8 mouse cellular contexts compared by ENCODE assay signal in genomic region chr4:136179998-136180397, GRCm38 (mm10). TPM values are rescaled to one million over a fixed set of nuclear protein-coding genes. Genes with fewer than 3 reads are reported as not detected.
DNase-seq lines count a peak whose midpoint lies in the region; ATAC-seq lines count a peak whose summit lies in the region.

No protein-coding gene starts in this region.

- DNase-seq in adrenal gland, adult 2 months = peak; percentile 87
- DNase-seq in embryo, embryonic 11 days = peak; percentile 90
- peak; percentile 77 for DNase-seq in gastrocnemius, postnatal 25 days
- peak; percentile 62 to 68 for DNase-seq in left cerebral cortex, postnatal 25 days (ENCODE audit: low spot score in 2 of 2)
- peak; percentile 59 for DNase-seq in right cerebral cortex, postnatal 25 days
- DNase-seq in urinary bladder, postnatal 25 days (ENCODE audit: low spot score) = peak; percentile 85

- intact Hi-C loops in left cerebral cortex, postnatal 25 days (cut with DNase I) = no loop called here

- peak; percentile 67 for ATAC-seq in inflammation-experienced regulatory T-cells, adult 6 months
- peak; percentile 72 for ATAC-seq in megakaryocyte-erythroid progenitor cell, adult 5-6 weeks (replicated peaks; ENCODE audit: low FRiP score, low TSS enrichment, poor library complexity, severe bottlenecking)

RNA-seq across cellular contexts. Expression of gene E2f2, which starts 7.8 kb away (rescaled TPM):
- 1 to 10 TPM; 1.8 to 5.1 TPM for total RNA-seq in adrenal gland, adult 2 months (2021)
- polyA plus RNA-seq in adrenal gland, adult 2 months (2012; rRNA removed) = 2.9 and 3.0 TPM in 2 replicates
- total RNA-seq in gastrocnemius, postnatal 25 days (2021) = 1 to 10 TPM; 1.8 to 3.5 TPM
- 10 to 100 TPM; 15.0 to 44.4 (median 16.8) TPM for polyA plus RNA-seq in inflammation-experienced regulatory T-cells, adult 6 months (2017; shearing (Covaris generic))
- 1 to 10 TPM in 1 of 2 experiments, under 1 TPM in 1; 0.66 to 1.2 TPM for total RNA-seq in left cerebral cortex, postnatal 25 days (2021)
- 11.1 and 17.0 TPM in 2 replicates for total RNA-seq in megakaryocyte-erythroid progenitor cell, adult 5-6 weeks (2014; fragmentation: Nextera tagmentation)
- total RNA-seq in megakaryocyte-erythroid progenitor cell, adult 5-6 weeks (2017) = 4.5 and 10.2 TPM in 2 replicates

RNA-seq across cellular contexts. Expression of gene Asap3, which starts 26.2 kb away (rescaled TPM):
- total RNA-seq in adrenal gland, adult 2 months (2021) = 1 to 10 TPM; 1.4 to 3.6 TPM
- polyA plus RNA-seq in adrenal gland, adult 2 months (2012; rRNA removed) = 3.2 and 4.2 TPM in 2 replicates
- total RNA-seq in gastrocnemius, postnatal 25 days (2021) = 1 to 10 TPM; 2.8 to 3.0 TPM
- polyA plus RNA-seq in inflammation-experienced regulatory T-cells, adult 6 months (2017; shearing (Covaris generic)) = under 1 TPM in 1 of 3 experiments, not detected in 2; 0.16 TPM
- total RNA-seq in left cerebral cortex, postnatal 25 days (2021) = 1 to 10 TPM; 3.1 to 3.2 TPM
- not detected in 2 replicates for total RNA-seq in megakaryocyte-erythroid progenitor cell, adult 5-6 weeks (2014; fragmentation: Nextera tagmentation)
- not detected in 2 replicates for total RNA-seq in megakaryocyte-erythroid progenitor cell, adult 5-6 weeks (2017)

RNA-seq across cellular contexts. Expression of gene Id3, which starts 36.7 kb away (rescaled TPM):
- total RNA-seq in adrenal gland, adult 2 months (2021) = 10 to 100 TPM; 31.5 to 70.5 TPM
- 235 and 298 TPM in 2 replicates for polyA plus RNA-seq in adrenal gland, adult 2 months (2012; rRNA removed)
- 10 to 100 TPM; 13.5 to 21.2 TPM for total RNA-seq in gastrocnemius, postnatal 25 days (2021)
- 100 to 1,000 TPM; 125 to 343 (median 290) TPM for polyA plus RNA-seq in inflammation-experienced regulatory T-cells, adult 6 months (2017; shearing (Covaris generic))
- 10 to 100 TPM; 37.5 to 39.2 TPM for total RNA-seq in left cerebral cortex, postnatal 25 days (2021)
- total RNA-seq in megakaryocyte-erythroid progenitor cell, adult 5-6 weeks (2014; fragmentation: Nextera tagmentation) = 1.5 and 7.8 TPM in 2 replicates
- total RNA-seq in megakaryocyte-erythroid progenitor cell, adult 5-6 weeks (2017) = 1.9 and 3.1 TPM in 2 replicates

Comparison
In these comparisons a context has a peak if more than half of its experiments do, and no peak if none do; other contexts are left out.
1. Peak in every context shown above with its lines: DNase-seq and ATAC-seq.